Mouse (Mus musculus): Measurements from ENCODE around the gene Aebp1. TPM values are rescaled to one million over a fixed set of nuclear protein-coding genes. Genes with fewer than 3 reads are reported as not detected.

Aebp1 gene
- polyA plus RNA-seq, 1 experiment from 2014 or later: 7.0 TPM

GRCm38 (mm10) chr11:5920323-5920960 lies 58.7 kb downstream of the Aebp1 start:
- Histone ChIP-seq H3K4me1 (replicated peaks) (peaks cover 9% of the 10 kb centered on the region; the same call in 1 of the 2 replicates), H3K27ac (replicated peaks) (peak overlapping the region; percentile 45; the same call in 1 of the 2 replicates), H3K9me3 (replicated peaks) (no peaks in the 10 kb centered on the region), H3K27me3 (0 out of 2 replicates have a peak, but pooled peaks cover 7% of the 10 kb centered on the region), H3K9ac (no peak overlapping the region), H3K36me3 (replicated peaks) (no peaks in the 10 kb centered on the region), H3K4me2 (peak overlapping the region; percentile 10; the same call in 1 of the 2 replicates), H3K4me3 (replicated peaks) (no peak overlapping the region)
- ATAC-seq (ENCODE audit: insufficient read depth): peak; percentile 62
- WGBS (ENCODE audit: insufficient replicate concordance): 34% methylated on average over 17 of the region's 17 CpGs

Other genes starting within 250 kb of the Aebp1 start
- gene Mrps24, start 146.3 kb upstream of the Aebp1 start, polyA plus RNA-seq (2015; fragmentation: Nextera tagmentation; extraction: Ambion mirVana): 88.8 and 90.8 TPM in 2 replicates
- gene Urgcp, start 99.6 kb upstream of the Aebp1 start, polyA plus RNA-seq (2015; fragmentation: Nextera tagmentation; extraction: Ambion mirVana): 8.4 and 8.7 TPM in 2 replicates
- 44.5 and 49.3 TPM in 2 replicates for gene Dbnl, start 73.5 kb upstream of the Aebp1 start, polyA plus RNA-seq (2015; fragmentation: Nextera tagmentation; extraction: Ambion mirVana)
- 7.5 and 12.4 TPM in 2 replicates for gene Pgam2, start 58.2 kb upstream of the Aebp1 start, polyA plus RNA-seq (2015; fragmentation: Nextera tagmentation; extraction: Ambion mirVana)
- gene Polm, start 23.9 kb upstream of the Aebp1 start, polyA plus RNA-seq (2015; fragmentation: Nextera tagmentation; extraction: Ambion mirVana): 1.9 and 2.2 TPM in 2 replicates
- 58.8 and 64.0 TPM in 2 replicates for gene Pold2, start 16.3 kb downstream of the Aebp1 start, polyA plus RNA-seq (2015; fragmentation: Nextera tagmentation; extraction: Ambion mirVana)
- gene Myl7, start 36.8 kb downstream of the Aebp1 start, polyA plus RNA-seq (2015; fragmentation: Nextera tagmentation; extraction: Ambion mirVana): 4.5 and 5.0 TPM in 2 replicates
- gene Gck, start 88.1 kb downstream of the Aebp1 start, polyA plus RNA-seq (2015; fragmentation: Nextera tagmentation; extraction: Ambion mirVana): 0.41 and 0.59 TPM in 2 replicates
- gene Ykt6, start 93.7 kb downstream of the Aebp1 start, polyA plus RNA-seq (2015; fragmentation: Nextera tagmentation; extraction: Ambion mirVana): 18.8 and 19.7 TPM in 2 replicates
- 1.1 and 1.3 TPM in 2 replicates for gene Camk2b, start 204.4 kb downstream of the Aebp1 start, polyA plus RNA-seq (2015; fragmentation: Nextera tagmentation; extraction: Ambion mirVana)

Measured in liver, embryonic 15.5 days (tissue).